ENCODE assay signal across 16 mouse cellular contexts in the genomic region with DNA sequence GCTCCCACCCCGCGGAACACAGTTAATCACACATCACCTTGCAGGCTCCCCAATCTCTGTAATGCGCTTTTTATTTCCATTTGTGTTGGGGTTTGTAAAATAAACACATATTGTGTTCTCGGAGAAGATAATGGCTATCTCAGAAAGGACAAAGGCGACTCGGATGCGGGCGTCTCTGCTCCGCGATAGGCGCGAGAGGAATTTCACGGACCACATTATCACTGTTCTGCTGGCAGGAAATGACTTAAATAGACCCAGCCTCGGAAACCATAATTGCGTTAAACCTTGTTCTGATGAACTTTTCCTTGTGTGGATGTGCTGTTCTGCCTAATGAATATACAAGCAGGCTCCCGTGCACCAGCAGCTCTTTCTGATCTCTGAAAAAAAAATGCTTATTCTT.
DNase-seq lines count a peak whose midpoint lies in the region; ATAC-seq and TF ChIP-seq lines count a peak whose summit lies in the region.
"Had no signal": no experiment of that assay in that cellular context is flagged by ENCODE, and none has a peak within 500 bp of the region (broad histone marks: within the 10 kb centered on the region; RNA-seq: fewer than 3 reads in every experiment).

No protein-coding gene starts in this region.

- H3K9me3 ChIP-seq in heart, postnatal 0 days (replicated peaks; ENCODE audit: control insufficient read depth, low read length): no peaks in the 10 kb centered on the region
- H3K9me3 ChIP-seq in forebrain, embryonic 15.5 days: no peaks in the 10 kb centered on the region
- H3K9me3 ChIP-seq in hindbrain, embryonic 14.5 days (ENCODE audit: control insufficient read depth, low read length): no peaks in the 10 kb centered on the region
- no peaks in the 10 kb centered on the region for H3K9me3 ChIP-seq in midbrain, embryonic 16.5 days (replicated peaks; ENCODE audit: control insufficient read depth, low read length, poor library complexity, severe bottlenecking)

- 0 out of 2 replicates have a peak overlapping the region, but pooled peaks have one; percentile 15 for H3K4me2 ChIP-seq in heart, postnatal 0 days (ENCODE audit: low read depth, low read length)
- H3K4me2 ChIP-seq in forebrain, embryonic 15.5 days (replicated peaks): 0 out of 2 replicates have a peak overlapping the region, but pooled peaks have one; percentile 1
- H3K4me2 ChIP-seq in hindbrain, embryonic 14.5 days (replicated peaks): 0 out of 2 replicates have a peak overlapping the region, but pooled peaks have one; percentile 8
- H3K4me2 ChIP-seq in midbrain, embryonic 16.5 days (ENCODE audit: low read length): no peak overlapping the region

- DNase-seq in heart, postnatal 0 days (ENCODE audit: low spot score): no peak
- no peak for DNase-seq in heart, postnatal 14 days
- no peak for DNase-seq in hindbrain, embryonic 14.5 days (ENCODE audit: low spot score)
- no peak for DNase-seq in spleen, postnatal 36 days (ENCODE audit: low spot score in 2 of 2)
- DNase-seq: cerebellum, adult 9-11 months; gastrocnemius, adult 2 months; kidney, adult 18-20 months; kidney, postnatal 14 days; layer of hippocampus, adult 9-11 months; right cerebral cortex, adult 18-20 months; thymus, adult 2 months had no signal

- H3K4me3 ChIP-seq in heart, postnatal 0 days (ENCODE audit: low read depth, low read length): no peak overlapping the region
- H3K4me3 ChIP-seq in forebrain, embryonic 15.5 days: no peak overlapping the region
- no peak overlapping the region for H3K4me3 ChIP-seq in hindbrain, embryonic 14.5 days (replicated peaks; ENCODE audit: low read length)
- no peak overlapping the region for H3K4me3 ChIP-seq in midbrain, embryonic 16.5 days (ENCODE audit: low read depth, low read length)
- H3K4me3 ChIP-seq: gastrocnemius, adult 2 months; myocyte had no signal

- no peak for TF ChIP-seq CTCF in heart, postnatal 0 days (IDR thresholded peaks at IDR 0.05; ENCODE audit: low read depth)

- WGBS in heart, postnatal 0 days: 58% methylated on average over 16 of the region's 16 CpGs
- 44% methylated on average over 16 of the region's 16 CpGs for WGBS in forebrain, embryonic 15.5 days
- WGBS in hindbrain, embryonic 14.5 days: 53% methylated on average over 16 of the region's 16 CpGs
- WGBS in midbrain, embryonic 16.5 days: 60% methylated on average over 16 of the region's 16 CpGs

- H3K27me3 ChIP-seq in heart, postnatal 0 days (ENCODE audit: control insufficient read depth, insufficient read depth, low read length): no peaks in the 10 kb centered on the region
- H3K27me3 ChIP-seq in forebrain, embryonic 15.5 days: no peaks in the 10 kb centered on the region
- no peaks in the 10 kb centered on the region for H3K27me3 ChIP-seq in hindbrain, embryonic 14.5 days (ENCODE audit: control insufficient read depth, insufficient read depth, low read length)
- H3K27me3 ChIP-seq in midbrain, embryonic 16.5 days (ENCODE audit: control insufficient read depth, insufficient read depth, low read depth, low read length): no peaks in the 10 kb centered on the region

- intact Hi-C loops in heart, postnatal 14 days (cut with DNase I): no loop called here

- no peaks in the 10 kb centered on the region for H3K4me1 ChIP-seq in heart, postnatal 0 days (ENCODE audit: control insufficient read depth, insufficient read depth)
- H3K4me1 ChIP-seq in forebrain, embryonic 15.5 days: peaks cover 72% of the 10 kb centered on the region
- H3K4me1 ChIP-seq in hindbrain, embryonic 14.5 days (replicated peaks; ENCODE audit: control insufficient read depth, insufficient read depth, low read length): peaks cover 26% of the 10 kb centered on the region
- H3K4me1 ChIP-seq in midbrain, embryonic 16.5 days (ENCODE audit: control insufficient read depth, insufficient read depth, low read length): peaks cover 24% of the 10 kb centered on the region; the same call in 1 of the 2 replicates

- TF ChIP-seq EP300 in heart, postnatal 0 days (IDR thresholded peaks at IDR 0.05; ENCODE audit: low read depth): no peak

- ATAC-seq in heart, postnatal 0 days (ENCODE audit: insufficient read depth, low read depth): no peak
- no peak for ATAC-seq in forebrain, embryonic 15.5 days (replicated peaks)
- no peak for ATAC-seq in hindbrain, embryonic 14.5 days (ENCODE audit: low FRiP score)
- ATAC-seq in midbrain, embryonic 16.5 days: no peak
- no peak for ATAC-seq in frontal cortex, adult (ENCODE audit: low TSS enrichment)

- H3K9ac ChIP-seq in heart, postnatal 0 days (replicated peaks; ENCODE audit: low read depth, low read length): no peak overlapping the region
- no peak overlapping the region for H3K9ac ChIP-seq in forebrain, embryonic 15.5 days (replicated peaks)
- H3K9ac ChIP-seq in hindbrain, embryonic 14.5 days: peak overlapping the region; percentile 24; the same call in 1 of the 2 replicates
- no peak overlapping the region for H3K9ac ChIP-seq in midbrain, embryonic 16.5 days (ENCODE audit: low read depth, low read length)
- H3K9ac ChIP-seq: liver, embryonic 14.5 days had no signal

- no peaks in the 10 kb centered on the region for H3K36me3 ChIP-seq in heart, postnatal 0 days (replicated peaks; ENCODE audit: control insufficient read depth, insufficient read depth, low read length)
- no peaks in the 10 kb centered on the region for H3K36me3 ChIP-seq in forebrain, embryonic 15.5 days
- no peaks in the 10 kb centered on the region for H3K36me3 ChIP-seq in hindbrain, embryonic 14.5 days (replicated peaks; ENCODE audit: control insufficient read depth, insufficient read depth)
- no peaks in the 10 kb centered on the region for H3K36me3 ChIP-seq in midbrain, embryonic 16.5 days (ENCODE audit: control insufficient read depth, insufficient read depth, low read length)

- no peak overlapping the region for H3K27ac ChIP-seq in heart, postnatal 0 days (ENCODE audit: low read depth)
- 0 out of 2 replicates have a peak overlapping the region, but pooled peaks have one; percentile 11 for H3K27ac ChIP-seq in forebrain, embryonic 15.5 days (replicated peaks)
- peak overlapping the region; percentile 67 for H3K27ac ChIP-seq in hindbrain, embryonic 14.5 days
- peak overlapping the region; percentile 39 for H3K27ac ChIP-seq in midbrain, embryonic 16.5 days (ENCODE audit: low read length)
- H3K27ac ChIP-seq: gastrocnemius, adult 2 months; liver, embryonic 14.5 days had no signal
